8 mouse cellular contexts compared by ENCODE assay signal in the genomic region with DNA sequence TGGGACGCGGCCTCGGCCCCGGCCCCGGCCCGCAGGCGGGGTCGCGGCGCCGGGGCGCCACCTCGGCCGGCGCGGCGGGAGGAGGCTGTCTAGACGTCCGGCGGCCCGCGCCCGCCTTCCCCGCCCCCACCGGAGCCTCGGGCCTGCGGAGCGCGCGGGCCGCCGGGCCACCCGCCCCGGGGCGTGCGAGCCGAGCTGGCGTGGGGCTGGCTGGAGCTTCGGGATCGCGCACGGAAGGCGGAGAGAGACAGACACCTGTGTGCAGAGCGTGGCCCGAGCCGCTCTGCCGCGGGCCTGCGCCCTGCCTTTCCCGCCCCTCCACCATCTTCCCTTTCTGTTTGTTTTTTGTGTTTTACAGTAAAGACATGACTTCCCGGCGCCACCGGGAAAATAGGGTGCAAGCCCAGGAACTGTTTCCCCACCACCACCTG. TPM values are rescaled to one million over a fixed set of nuclear protein-coding genes. Genes with fewer than 3 reads are reported as not detected.
DNase-seq lines count a peak whose midpoint lies in the region; ATAC-seq and TF ChIP-seq lines count a peak whose summit lies in the region.

No protein-coding gene starts in this region.

- peak; percentile 1; the same call in 1 of the 2 replicates for ATAC-seq in embryonic facial prominence, embryonic 14.5 days (ENCODE audit: low read depth)
- peak; percentile 36 for ATAC-seq in heart, embryonic 11.5 days (replicated peaks; ENCODE audit: insufficient number of reproducible peaks, low FRiP score, low TSS enrichment)
- ATAC-seq in kidney, embryonic 15.5 days (replicated peaks; ENCODE audit: low FRiP score), result peak; percentile 44
- ATAC-seq in liver, embryonic 11.5 days (replicated peaks; ENCODE audit: low FRiP score), result peak; percentile 24
- peak; percentile 5 for ATAC-seq in midbrain, postnatal 0 days (ENCODE audit: low FRiP score)

- DNase-seq in embryo, embryonic 10 days (ENCODE audit: low spot score), result peak; percentile 45
- no peak for DNase-seq in embryo, embryonic 9.5 days (ENCODE audit: extremely low spot score)
- DNase-seq in embryonic facial prominence, embryonic 14.5 days (ENCODE audit: low spot score), result peak; percentile 34
- DNase-seq in liver, embryonic 11.5 days (ENCODE audit: low spot score), result peak; percentile 58
- peak; percentile 15 for DNase-seq in midbrain, postnatal 0 days (ENCODE audit: low spot score)
- peak; percentile 44 to 47 for DNase-seq in spleen, postnatal 36 days (ENCODE audit: low spot score in 2 of 2)

- no peak for TF ChIP-seq CTCF in midbrain, postnatal 0 days (IDR thresholded peaks at IDR 0.05)

- H3K4me3 ChIP-seq in embryonic facial prominence, embryonic 14.5 days (ENCODE audit: low read depth, low read length), result peak overlapping the region; percentile 95
- peak overlapping the region; percentile 90 for H3K4me3 ChIP-seq in heart, embryonic 11.5 days (ENCODE audit: low read depth, low read length)
- H3K4me3 ChIP-seq in kidney, embryonic 15.5 days (replicated peaks), result peak overlapping the region; percentile 97
- H3K4me3 ChIP-seq in liver, embryonic 11.5 days (ENCODE audit: low read depth, low read length), result peak overlapping the region; percentile 95
- H3K4me3 ChIP-seq in midbrain, postnatal 0 days (ENCODE audit: low read depth, low read length), result peak overlapping the region; percentile 94

- WGBS in embryonic facial prominence, embryonic 14.5 days, result 2% methylated on average over 15 of the region's 53 CpGs
- 0% methylated on average over 18 of the region's 53 CpGs for WGBS in heart, embryonic 11.5 days (ENCODE audit: insufficient replicate concordance)
- WGBS in kidney, embryonic 15.5 days, result under 1% methylated on average over 48 of the region's 53 CpGs
- 0% methylated on average over 35 of the region's 53 CpGs for WGBS in liver, embryonic 11.5 days
- 0% methylated on average over 29 of the region's 53 CpGs for WGBS in midbrain, postnatal 0 days

- peaks cover 18% of the 10 kb centered on the region for H3K4me1 ChIP-seq in embryonic facial prominence, embryonic 14.5 days (ENCODE audit: control insufficient read depth, insufficient read depth, low read length)
- peaks cover 8% of the 10 kb centered on the region for H3K4me1 ChIP-seq in heart, embryonic 11.5 days (ENCODE audit: control insufficient read depth, insufficient read depth, low read length)
- peaks cover 18% of the 10 kb centered on the region for H3K4me1 ChIP-seq in kidney, embryonic 15.5 days
- peaks cover 7% of the 10 kb centered on the region for H3K4me1 ChIP-seq in liver, embryonic 11.5 days (replicated peaks; ENCODE audit: control insufficient read depth, insufficient read depth, low read length)
- peaks cover 8% of the 10 kb centered on the region; the same call in 1 of the 2 replicates for H3K4me1 ChIP-seq in midbrain, postnatal 0 days (ENCODE audit: insufficient read depth, low read length)

- no peaks in the 10 kb centered on the region for H3K27me3 ChIP-seq in embryonic facial prominence, embryonic 14.5 days (replicated peaks; ENCODE audit: control insufficient read depth, insufficient read depth, low read length)
- H3K27me3 ChIP-seq in heart, embryonic 11.5 days (ENCODE audit: control insufficient read depth, insufficient read depth, low read length), result no peaks in the 10 kb centered on the region
- H3K27me3 ChIP-seq in kidney, embryonic 15.5 days, result no peaks in the 10 kb centered on the region
- H3K27me3 ChIP-seq in liver, embryonic 11.5 days (replicated peaks; ENCODE audit: control insufficient read depth, insufficient read depth, low read length), result no peaks in the 10 kb centered on the region
- H3K27me3 ChIP-seq in midbrain, postnatal 0 days (ENCODE audit: insufficient read depth, low read length), result no peaks in the 10 kb centered on the region

- peak overlapping the region; percentile 60 for H3K4me2 ChIP-seq in embryonic facial prominence, embryonic 14.5 days (ENCODE audit: low read depth, low read length)
- peak overlapping the region; percentile 89 for H3K4me2 ChIP-seq in heart, embryonic 11.5 days
- peak overlapping the region; percentile 65 for H3K4me2 ChIP-seq in kidney, embryonic 15.5 days
- H3K4me2 ChIP-seq in liver, embryonic 11.5 days, result peak overlapping the region; percentile 84
- H3K4me2 ChIP-seq in midbrain, postnatal 0 days (ENCODE audit: low read depth, low read length, poor library complexity, severe bottlenecking), result peak overlapping the region; percentile 76

- peaks cover 33% of the 10 kb centered on the region for H3K36me3 ChIP-seq in embryonic facial prominence, embryonic 14.5 days (ENCODE audit: control insufficient read depth, insufficient read depth, low read length)
- H3K36me3 ChIP-seq in heart, embryonic 11.5 days (ENCODE audit: control insufficient read depth, insufficient read depth, low read length), result peaks cover 6% of the 10 kb centered on the region
- peaks cover 30% of the 10 kb centered on the region for H3K36me3 ChIP-seq in kidney, embryonic 15.5 days
- H3K36me3 ChIP-seq in liver, embryonic 11.5 days (ENCODE audit: control insufficient read depth, insufficient read depth, low read length), result peaks cover 12% of the 10 kb centered on the region
- H3K36me3 ChIP-seq in midbrain, postnatal 0 days (ENCODE audit: insufficient read depth, low read length), result peaks cover 11% of the 10 kb centered on the region

- H3K9me3 ChIP-seq in embryonic facial prominence, embryonic 14.5 days (ENCODE audit: control insufficient read depth, low read length), result 0 out of 2 replicates have a peak, but pooled peaks cover 3% of the 10 kb centered on the region
- H3K9me3 ChIP-seq in heart, embryonic 11.5 days (replicated peaks; ENCODE audit: control insufficient read depth, low read length), result no peaks in the 10 kb centered on the region
- H3K9me3 ChIP-seq in kidney, embryonic 15.5 days (replicated peaks), result no peaks in the 10 kb centered on the region
- no peaks in the 10 kb centered on the region for H3K9me3 ChIP-seq in liver, embryonic 11.5 days (ENCODE audit: control insufficient read depth, low read length)
- H3K9me3 ChIP-seq in midbrain, postnatal 0 days (ENCODE audit: low read length), result no peaks in the 10 kb centered on the region

- H3K27ac ChIP-seq in embryonic facial prominence, embryonic 14.5 days (replicated peaks; ENCODE audit: low read depth, low read length), result peak overlapping the region; percentile 97
- peak overlapping the region; percentile 98 for H3K27ac ChIP-seq in heart, embryonic 11.5 days (ENCODE audit: low read depth, low read length)
- peak overlapping the region; percentile 99 for H3K27ac ChIP-seq in kidney, embryonic 15.5 days
- peak overlapping the region; percentile 96 for H3K27ac ChIP-seq in liver, embryonic 11.5 days (ENCODE audit: low read depth, low read length)
- peak overlapping the region; percentile 97 for H3K27ac ChIP-seq in midbrain, postnatal 0 days (ENCODE audit: low read depth, low read length)

- H3K9ac ChIP-seq in embryonic facial prominence, embryonic 14.5 days (ENCODE audit: low read depth, low read length), result peak overlapping the region; percentile 95
- H3K9ac ChIP-seq in heart, embryonic 11.5 days (ENCODE audit: low read depth, low read length), result peak overlapping the region; percentile 96
- peak overlapping the region; percentile 92 for H3K9ac ChIP-seq in kidney, embryonic 15.5 days
- H3K9ac ChIP-seq in liver, embryonic 11.5 days (ENCODE audit: low read depth, low read length), result peak overlapping the region; percentile 92
- peak overlapping the region; percentile 85 for H3K9ac ChIP-seq in midbrain, postnatal 0 days (replicated peaks; ENCODE audit: low read length, poor library complexity, severe bottlenecking)

RNA-seq across cellular contexts. Expression of a gene that starts 0.7 kb away (rescaled TPM):
- polyA plus RNA-seq in embryonic facial prominence, embryonic 14.5 days (2014; fragmentation: Nextera tagmentation; extraction: Ambion mirVana), result 91.3 and 94.2 TPM in 2 replicates
- polyA plus RNA-seq in heart, embryonic 11.5 days (2014; fragmentation: Nextera tagmentation; extraction: Ambion mirVana), result 70.1 and 87.0 TPM in 2 replicates
- polyA plus RNA-seq in kidney, embryonic 15.5 days (2015; fragmentation: Nextera tagmentation; extraction: Ambion mirVana), result 84.0 and 87.1 TPM in 2 replicates
- polyA plus RNA-seq in liver, embryonic 11.5 days (2014; fragmentation: Nextera tagmentation; extraction: Ambion mirVana), result 58.3 and 67.7 TPM in 2 replicates
- total RNA-seq in midbrain, postnatal 0 days (2014; rRNA removed), result 66.0 and 80.9 TPM in 2 replicates
- polyA plus RNA-seq in midbrain, postnatal 0 days (2015; fragmentation: Nextera tagmentation; extraction: Ambion mirVana), result 47.4 and 53.0 TPM in 2 replicates

RNA-seq across cellular contexts. Expression of a gene that starts 1.0 kb away (rescaled TPM):
- 7.2 and 7.7 TPM in 2 replicates for polyA plus RNA-seq in embryonic facial prominence, embryonic 14.5 days (2014; fragmentation: Nextera tagmentation; extraction: Ambion mirVana)
- polyA plus RNA-seq in heart, embryonic 11.5 days (2014; fragmentation: Nextera tagmentation; extraction: Ambion mirVana), result 6.9 and 9.3 TPM in 2 replicates
- 5.8 and 6.4 TPM in 2 replicates for polyA plus RNA-seq in kidney, embryonic 15.5 days (2015; fragmentation: Nextera tagmentation; extraction: Ambion mirVana)
- 7.3 and 7.8 TPM in 2 replicates for polyA plus RNA-seq in liver, embryonic 11.5 days (2014; fragmentation: Nextera tagmentation; extraction: Ambion mirVana)
- total RNA-seq in midbrain, postnatal 0 days (2014; rRNA removed), result 8.4 and 12.2 TPM in 2 replicates
- polyA plus RNA-seq in midbrain, postnatal 0 days (2015; fragmentation: Nextera tagmentation; extraction: Ambion mirVana), result 2.7 TPM in 2 replicates
